Mouse (Mus musculus): Measurements from ENCODE around the gene Mgst3. TPM values are rescaled to one million over a fixed set of nuclear protein-coding genes. Genes with fewer than 3 reads are reported as not detected.

Mgst3 gene
- 18.2 and 34.4 TPM in 2 replicates for total RNA-seq (2014; fragmentation: Nextera tagmentation)
- 22.7 and 31.1 TPM in 2 replicates for total RNA-seq (2017)
- polyA plus RNA-seq (2012) = 2.3 and 10.9 TPM in 2 replicates

- no peaks in the 10 kb centered on the region for H3K9me3 ChIP-seq (replicated peaks)
- peak within 1 kb of the TSS; percentile 75 for H3K4me3 ChIP-seq (ENCODE audit: low read depth, low read length)
- TF ChIP-seq TAL1 (conservative IDR thresholded peaks at IDR 0.05; ENCODE audit: low read depth, low read length) = no peak
- TF ChIP-seq GATA1 (IDR thresholded peaks at IDR 0.05; ENCODE audit: borderline replicate concordance, low read length) = no peak
- peak; percentile 21; the same call in 1 of the 2 replicates for TF ChIP-seq CTCF (IDR thresholded peaks at IDR 0.05; ENCODE audit: low read depth, low read length)
- no peak for TF ChIP-seq POLR2AphosphoS5 (IDR thresholded peaks at IDR 0.05; ENCODE audit: insufficient replicate concordance, low read depth, low read length)
- H3K4me1 ChIP-seq (ENCODE audit: insufficient read depth, low read depth, low read length) = peaks cover 27% of the 10 kb centered on the region
- peaks cover 14% of the 10 kb centered on the region for H3K27me3 ChIP-seq (ENCODE audit: insufficient read depth, low read length)
- peak; percentile 72 for ATAC-seq (ENCODE audit: extremely low read depth, insufficient number of reproducible peaks, low FRiP score, poor library complexity, severe bottlenecking)
- no peaks in the 10 kb centered on the region for H3K36me3 ChIP-seq (replicated peaks)
- DNase-seq (ENCODE audit: low spot score) = peak; percentile 86
These were observed at the start of gene Mgst3 for GRCm38 (mm10) chr1:167393683-167394492. Mgst3 (minus strand) TSS chr1:167393841.

- no peak for TF ChIP-seq TAL1 (conservative IDR thresholded peaks at IDR 0.05; ENCODE audit: low read depth, low read length)
- TF ChIP-seq GATA1 (IDR thresholded peaks at IDR 0.05; ENCODE audit: borderline replicate concordance, low read length) = no peak
- no peak for TF ChIP-seq CTCF (IDR thresholded peaks at IDR 0.05; ENCODE audit: low read depth, low read length)
- no peak for TF ChIP-seq GATA2 (IDR thresholded peaks at IDR 0.05; ENCODE audit: borderline replicate concordance, low read depth, low read length)
- no peak for TF ChIP-seq POLR2AphosphoS5 (IDR thresholded peaks at IDR 0.05; ENCODE audit: insufficient replicate concordance, low read depth, low read length)
- Histone ChIP-seq H3K9me3 (replicated peaks) (no peaks in the 10 kb centered on the region), H3K36me3 (replicated peaks) (no peaks in the 10 kb centered on the region), H3K27me3 (ENCODE audit: insufficient read depth, low read length) (no peaks in the 10 kb centered on the region), H3K4me1 (ENCODE audit: insufficient read depth, low read depth, low read length) (no peaks in the 10 kb centered on the region), H3K4me3 (ENCODE audit: low read depth, low read length) (no peak overlapping the region)
- DNase-seq (ENCODE audit: low spot score) (no peak), ATAC-seq (ENCODE audit: extremely low read depth, insufficient number of reproducible peaks, low FRiP score, poor library complexity, severe bottlenecking) (no peak)
These were observed 44.7 kb upstream of the Mgst3 start for GRCm38 (mm10) chr1:167438231-167438885.

GRCm38 (mm10) chr1:167437091-167437490 lies 43.5 kb upstream of the Mgst3 start:
- Histone ChIP-seq H3K27me3 (ENCODE audit: insufficient read depth, low read length) (no peaks in the 10 kb centered on the region), H3K4me1 (ENCODE audit: insufficient read depth, low read depth, low read length) (no peaks in the 10 kb centered on the region), H3K4me3 (ENCODE audit: low read depth, low read length) (no peak overlapping the region), H3K36me3 (replicated peaks) (no peaks in the 10 kb centered on the region), H3K9me3 (replicated peaks) (no peaks in the 10 kb centered on the region)
- TF ChIP-seq GATA2 (IDR thresholded peaks at IDR 0.05; ENCODE audit: borderline replicate concordance, low read depth, low read length) = no peak
- TF ChIP-seq GATA1 (IDR thresholded peaks at IDR 0.05; ENCODE audit: borderline replicate concordance, low read length) = no peak
- no peak for TF ChIP-seq POLR2AphosphoS5 (IDR thresholded peaks at IDR 0.05; ENCODE audit: insufficient replicate concordance, low read depth, low read length)
- TF ChIP-seq TAL1 (conservative IDR thresholded peaks at IDR 0.05; ENCODE audit: low read depth, low read length) = no peak
- no peak for TF ChIP-seq CTCF (IDR thresholded peaks at IDR 0.05; ENCODE audit: low read depth, low read length)
- DNase-seq (ENCODE audit: low spot score) (no peak), ATAC-seq (ENCODE audit: extremely low read depth, insufficient number of reproducible peaks, low FRiP score, poor library complexity, severe bottlenecking) (no peak)

- Histone ChIP-seq H3K4me3 (ENCODE audit: low read depth, low read length) (no peak overlapping the region), H3K36me3 (replicated peaks) (no peaks in the 10 kb centered on the region), H3K27me3 (ENCODE audit: insufficient read depth, low read length) (no peaks in the 10 kb centered on the region), H3K9me3 (replicated peaks) (no peaks in the 10 kb centered on the region), H3K4me1 (ENCODE audit: insufficient read depth, low read depth, low read length) (no peaks in the 10 kb centered on the region)
- DNase-seq (ENCODE audit: low spot score) (no peak), ATAC-seq (ENCODE audit: extremely low read depth, insufficient number of reproducible peaks, low FRiP score, poor library complexity, severe bottlenecking) (no peak)
- TF ChIP-seq POLR2AphosphoS5 (IDR thresholded peaks at IDR 0.05; ENCODE audit: insufficient replicate concordance, low read depth, low read length) (no peak), TAL1 (conservative IDR thresholded peaks at IDR 0.05; ENCODE audit: low read depth, low read length) (no peak)
These were observed 42.7 kb upstream of the Mgst3 start for GRCm38 (mm10) chr1:167436186-167436975.

- no peak for DNase-seq (ENCODE audit: low spot score)
- no peaks in the 10 kb centered on the region for H3K36me3 ChIP-seq (replicated peaks)
- no peaks in the 10 kb centered on the region for H3K4me1 ChIP-seq (ENCODE audit: insufficient read depth, low read depth, low read length)
- no peak for TF ChIP-seq CTCF (IDR thresholded peaks at IDR 0.05; ENCODE audit: low read depth, low read length)
- TF ChIP-seq POLR2AphosphoS5 (IDR thresholded peaks at IDR 0.05; ENCODE audit: insufficient replicate concordance, low read depth, low read length) = no peak
- no peak for TF ChIP-seq GATA1 (IDR thresholded peaks at IDR 0.05; ENCODE audit: borderline replicate concordance, low read length)
- TF ChIP-seq GATA2 (IDR thresholded peaks at IDR 0.05; ENCODE audit: borderline replicate concordance, low read depth, low read length) = no peak
- TF ChIP-seq TAL1 (conservative IDR thresholded peaks at IDR 0.05; ENCODE audit: low read depth, low read length) = no peak
- H3K27me3 ChIP-seq (ENCODE audit: insufficient read depth, low read length) = no peaks in the 10 kb centered on the region
- ATAC-seq (ENCODE audit: extremely low read depth, insufficient number of reproducible peaks, low FRiP score, poor library complexity, severe bottlenecking) = no peak
- no peak overlapping the region for H3K4me3 ChIP-seq (ENCODE audit: low read depth, low read length)
- H3K9me3 ChIP-seq (replicated peaks) = no peaks in the 10 kb centered on the region
These were observed 41.3 kb upstream of the Mgst3 start for GRCm38 (mm10) chr1:167434931-167435330.

Data from G1E (cell line).